Mouse (Mus musculus) kidney, postnatal 14 days (tissue): ENCODE measurements around the gene Alk.

Experiments
- DNase-seq: peaks from one replicate; pipeline ENCODE4 v3.0.0; 2022; ENCODE audit warnings: mixed read lengths

Alk gene

DNA sequence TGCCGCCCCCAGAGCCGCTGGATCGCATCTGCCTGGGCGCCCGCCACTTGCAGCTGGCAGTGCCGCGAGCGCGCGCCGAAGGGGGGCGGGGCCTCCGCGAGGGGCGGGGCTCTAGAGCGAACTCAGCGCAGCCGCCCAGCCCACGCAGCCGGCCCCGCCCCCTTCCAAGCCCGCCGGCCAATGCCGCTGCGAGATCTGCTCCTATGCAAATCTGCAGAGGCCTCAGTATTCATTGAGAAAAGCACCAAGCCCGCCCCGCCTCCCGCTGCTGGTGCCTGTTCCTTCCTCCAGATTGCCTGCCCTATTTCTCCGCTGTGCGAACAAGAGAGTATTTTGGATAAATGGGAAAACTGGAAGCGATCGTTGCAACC, at the start of gene Alk:
Gene Alk, minus strand, starts transcription at position 18 of the 371 bp plus-strand sequence.
- peak; percentile 90 for DNase-seq

DNA sequence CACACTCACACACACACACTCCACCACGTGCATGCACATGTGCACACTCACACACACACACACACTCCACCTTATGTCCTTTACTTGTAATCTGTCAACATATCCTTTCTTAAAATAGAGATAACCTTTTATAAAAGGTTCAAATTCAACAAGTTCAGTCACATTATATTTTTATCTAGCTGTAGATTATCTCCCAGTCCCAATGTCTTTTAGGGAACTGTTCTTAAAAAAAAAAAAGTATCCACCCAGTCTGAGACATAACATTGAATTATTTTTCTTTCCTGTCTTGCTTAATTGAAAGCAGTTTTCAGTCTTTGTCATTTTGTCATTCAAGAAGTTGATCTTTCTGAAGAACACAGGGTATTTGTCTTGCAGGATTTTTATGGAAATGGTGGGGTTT, 48.4 kb upstream of the Alk start:
- DNase-seq = no peak

DNA sequence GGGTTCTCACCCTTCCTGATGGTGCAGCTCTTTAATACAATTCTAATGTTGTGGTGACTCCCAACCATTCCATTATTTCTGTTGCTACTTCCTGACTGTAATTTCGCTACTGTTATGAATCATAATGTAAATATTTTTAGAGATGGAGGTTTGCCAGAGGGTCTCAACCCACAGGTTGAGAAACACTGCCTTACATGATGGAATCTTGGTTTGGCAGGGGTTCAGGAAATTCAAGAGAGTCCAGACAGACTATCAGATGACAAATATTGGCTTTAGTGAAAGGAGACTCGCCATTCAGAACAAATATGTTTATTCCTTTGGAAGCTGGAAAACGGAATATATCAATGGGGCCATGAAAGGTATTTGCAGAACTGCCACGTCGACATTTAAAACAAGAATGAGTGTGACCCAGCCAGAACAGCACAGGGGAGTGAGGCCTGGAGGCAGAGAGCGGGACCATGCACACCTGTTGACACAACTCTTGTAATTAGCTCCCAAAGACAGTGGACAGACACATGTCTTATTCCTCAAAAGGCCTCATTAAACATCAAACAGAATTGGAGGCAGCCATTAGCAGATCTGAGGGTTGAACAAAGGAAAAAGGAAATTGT, 44.3 kb upstream of the Alk start:
- DNase-seq = no peak

DNA sequence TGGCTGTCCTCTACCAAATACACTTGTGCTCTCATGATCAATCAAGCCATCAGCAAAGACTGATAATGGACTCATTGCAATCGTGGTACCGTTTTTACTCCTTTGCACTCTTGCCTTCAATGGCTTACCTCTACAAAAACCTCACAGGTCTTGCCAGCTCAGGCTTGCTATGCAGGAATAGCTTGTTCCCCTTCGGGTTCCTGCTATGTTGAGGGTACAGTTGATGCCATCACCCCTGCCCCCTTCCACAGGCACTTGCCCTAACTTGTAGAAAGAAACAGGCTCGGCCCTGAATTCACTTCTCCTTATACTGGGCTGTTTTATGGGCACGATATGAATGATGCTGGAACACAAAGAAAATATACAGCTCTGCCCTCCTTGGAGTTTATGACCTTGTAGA, 41.7 kb upstream of the Alk start:
- no peak for DNase-seq

DNA sequence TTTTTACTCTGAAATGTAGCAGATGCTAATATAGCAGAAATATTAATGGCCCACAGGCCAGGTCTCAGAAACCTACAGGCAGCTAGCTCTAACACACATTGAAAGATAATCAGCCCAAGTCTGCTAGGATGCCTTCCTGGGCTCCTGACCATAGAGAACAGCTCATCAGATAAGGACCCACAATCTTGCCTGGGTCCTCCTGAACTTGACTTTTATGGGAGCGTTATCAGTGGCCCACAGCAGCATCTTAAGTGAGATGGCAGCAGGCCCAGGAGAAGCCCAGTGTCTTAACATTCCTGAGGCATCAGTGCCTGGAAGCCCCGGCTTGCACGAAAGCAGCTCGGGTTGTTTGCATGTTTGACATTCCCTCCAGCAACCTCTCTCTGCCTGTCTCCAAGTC, 35.7 kb upstream of the Alk start:
- no peak for DNase-seq

DNA sequence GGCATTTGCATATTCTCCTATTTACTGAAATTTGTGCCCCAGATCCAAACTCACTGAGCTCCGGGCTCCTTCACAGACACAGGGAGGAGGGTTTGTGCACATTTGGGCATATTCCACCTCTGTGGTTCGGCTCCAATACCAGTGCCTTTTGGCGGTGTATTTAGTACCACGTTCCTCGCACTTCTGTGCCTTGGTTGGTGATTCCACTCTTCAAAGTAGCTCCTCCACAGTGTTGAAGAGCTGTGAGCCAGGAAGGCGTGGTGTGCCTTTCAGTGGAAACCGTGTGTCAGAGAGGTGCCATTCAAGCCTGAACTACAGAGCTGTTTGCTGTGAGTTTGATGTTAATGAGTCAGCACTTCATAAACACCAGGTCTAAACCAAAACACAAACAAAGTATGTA, 35.0 kb upstream of the Alk start:
- no peak for DNase-seq

DNA sequence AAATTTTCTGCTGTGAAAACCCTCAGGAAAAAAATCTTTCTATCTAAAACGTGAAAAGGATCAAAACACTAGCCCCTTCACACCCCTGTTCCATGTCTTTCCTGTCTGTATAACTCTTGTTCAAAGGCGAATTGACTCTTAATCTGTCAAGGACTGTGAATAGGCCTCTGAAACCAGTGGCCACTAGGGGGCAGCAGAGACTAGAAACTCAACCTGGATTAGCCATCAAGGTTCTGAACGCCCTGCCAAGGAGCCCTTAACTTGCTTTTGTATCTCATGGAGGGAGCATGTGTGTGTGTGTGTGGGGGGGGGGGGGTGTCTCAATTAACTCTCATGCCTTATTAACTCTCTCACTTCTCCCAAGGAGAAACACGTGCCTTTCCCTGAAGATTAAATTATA, 1.8 kb upstream of the Alk start:
- DNase-seq = peak; percentile 82

DNA sequence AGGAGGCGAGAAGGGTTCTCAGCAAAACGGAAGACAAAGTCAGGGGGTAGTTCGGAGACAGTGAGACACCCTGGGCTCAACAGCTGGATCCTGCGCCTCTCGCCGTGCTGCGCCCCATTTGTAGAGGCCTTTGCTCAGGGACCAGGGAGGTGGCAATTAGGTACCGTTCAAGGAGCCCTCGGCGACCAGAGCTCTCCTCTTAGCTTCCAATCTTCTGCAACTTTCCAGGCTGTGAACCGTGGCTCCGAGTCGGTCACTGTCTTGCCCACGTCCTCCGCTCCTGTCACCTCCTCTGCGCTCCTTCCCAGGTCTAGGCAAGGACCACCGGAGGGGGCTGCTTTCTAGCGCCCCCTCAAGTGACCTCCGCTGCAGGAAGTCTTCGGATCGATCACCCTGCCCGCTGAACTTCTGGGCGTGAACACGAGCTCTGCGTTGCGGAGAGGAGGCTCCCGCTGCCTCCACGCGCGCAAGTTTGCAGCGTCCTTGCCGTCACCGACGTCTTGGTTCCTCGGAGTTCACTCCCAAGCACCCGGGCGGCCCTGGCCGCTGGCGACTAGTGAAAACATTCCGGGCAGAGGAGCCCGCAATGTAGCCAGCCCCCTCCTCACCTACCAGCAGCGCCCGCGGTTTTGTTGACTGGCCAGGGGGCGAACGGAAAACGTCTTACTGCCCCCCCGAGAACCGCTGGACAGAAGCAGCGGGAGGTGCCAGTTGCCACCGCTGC, 379 bp downstream of the Alk start:
- no peak for DNase-seq

DNA sequence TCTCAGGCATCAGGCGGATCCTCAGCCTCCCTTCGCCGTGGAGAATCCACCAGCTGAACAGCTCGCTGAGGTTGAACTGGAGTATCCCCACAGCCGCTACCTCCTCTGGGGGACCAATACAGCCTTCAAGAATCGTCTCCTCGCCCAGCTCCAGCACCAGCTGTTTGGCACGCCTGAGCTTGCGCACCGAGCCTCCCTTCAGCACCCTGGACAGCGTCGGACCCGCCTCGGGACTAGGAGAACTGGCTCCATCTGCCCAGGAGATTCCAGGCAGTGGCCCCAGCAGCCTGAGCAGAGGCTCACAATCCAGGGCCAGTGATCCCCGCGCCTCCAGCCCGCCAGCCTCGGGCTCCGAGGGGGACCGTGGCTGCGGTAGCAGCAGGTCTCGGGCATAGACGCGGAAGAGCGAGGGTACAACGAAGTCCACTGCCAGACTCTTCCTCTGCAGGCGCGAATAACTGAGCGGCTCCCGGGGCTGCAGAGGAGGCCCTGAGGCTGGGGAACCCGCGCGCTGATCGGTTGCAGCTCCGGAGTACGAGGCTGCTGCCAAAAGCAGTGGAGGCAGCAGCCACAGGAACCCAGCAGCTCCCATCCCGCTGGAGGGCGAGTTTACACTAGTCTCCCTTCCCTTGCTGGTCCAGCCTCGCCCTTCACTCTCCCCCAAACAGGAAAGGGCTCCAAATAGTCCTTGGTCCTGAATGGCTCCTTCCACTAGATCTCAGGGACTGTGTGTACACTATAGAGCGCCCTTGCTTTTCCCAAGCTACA, 1.1 kb downstream of the Alk start:
- DNase-seq = peak; percentile 87

DNA sequence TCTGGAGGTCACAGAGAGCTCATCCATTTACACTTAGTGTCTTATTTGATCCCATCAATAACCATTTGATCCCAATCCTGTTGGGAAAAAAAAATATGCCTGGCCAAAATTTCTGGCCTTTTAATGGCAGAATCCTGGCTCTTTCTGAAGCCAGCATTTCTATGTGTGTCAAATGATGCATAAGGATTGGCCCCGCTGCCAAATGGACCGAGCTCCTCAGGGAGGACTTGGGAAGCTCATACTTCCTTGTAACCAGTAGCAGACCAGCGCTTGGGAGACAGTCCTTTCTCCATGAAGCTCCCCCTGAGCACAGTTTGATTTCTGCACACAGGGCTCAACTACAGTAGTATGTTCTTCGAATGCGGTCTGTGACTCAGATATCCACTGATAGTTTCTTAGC, 3.6 kb downstream of the Alk start:
- no peak for DNase-seq

DNA sequence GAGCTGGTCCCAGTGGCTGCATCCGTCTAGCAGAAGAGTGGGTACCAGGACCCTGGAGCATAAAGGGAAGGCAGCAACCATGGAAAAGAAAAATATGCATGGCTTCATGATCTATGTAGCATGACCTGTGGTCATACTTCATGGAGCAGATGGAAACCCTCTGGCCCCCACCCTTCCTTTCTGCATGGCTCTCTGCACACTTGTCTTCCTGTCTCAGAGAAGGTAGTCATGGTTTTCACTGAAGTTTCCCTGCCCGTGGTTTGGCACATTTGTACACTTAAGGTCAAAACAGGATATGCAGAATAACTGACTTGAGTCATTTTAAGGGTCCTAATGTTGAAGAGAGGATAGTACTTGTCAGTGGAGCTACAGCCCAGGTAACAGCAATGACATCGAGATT, 16.8 kb downstream of the Alk start:
- DNase-seq = no peak

DNA sequence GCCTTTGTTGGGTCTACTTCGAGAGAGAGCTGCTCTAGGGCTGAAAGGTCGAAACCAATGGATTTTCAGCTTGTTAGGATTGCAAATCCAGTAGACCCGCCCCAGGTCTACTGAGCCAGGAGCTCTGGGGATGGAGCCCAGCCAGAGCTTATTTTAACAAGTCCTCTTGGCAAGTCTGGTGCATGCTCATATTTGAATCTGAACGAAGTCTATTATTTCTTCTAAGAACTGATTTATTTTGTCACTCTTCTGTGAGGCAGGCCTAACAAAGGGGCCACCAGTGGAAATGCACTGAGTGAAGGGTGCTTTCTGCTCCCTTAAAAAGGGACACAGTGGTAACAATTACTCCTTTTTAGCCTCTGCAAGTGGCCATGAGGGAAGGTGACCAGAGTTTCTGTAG, 24.3 kb downstream of the Alk start:
- no peak for DNase-seq

DNA sequence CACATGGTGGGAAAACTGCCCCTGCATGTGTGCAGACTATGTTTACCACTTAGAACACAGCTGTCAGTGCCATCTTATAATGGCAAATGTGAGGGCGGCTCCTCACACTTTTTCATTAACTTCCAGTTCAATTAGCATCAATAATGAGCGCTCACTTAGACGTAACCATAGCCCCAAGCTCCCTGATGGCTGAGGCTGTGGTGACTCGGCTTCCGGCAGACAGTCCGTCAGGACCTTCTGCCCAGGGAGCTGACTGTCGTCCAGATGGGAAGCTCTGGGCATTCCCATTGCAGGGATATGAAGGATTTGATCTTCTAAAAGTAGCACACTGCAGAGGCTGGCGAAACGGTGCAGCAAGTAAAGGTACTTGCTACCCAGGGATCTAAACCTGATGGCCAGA, 25.1 kb downstream of the Alk start:
- no peak for DNase-seq

DNA sequence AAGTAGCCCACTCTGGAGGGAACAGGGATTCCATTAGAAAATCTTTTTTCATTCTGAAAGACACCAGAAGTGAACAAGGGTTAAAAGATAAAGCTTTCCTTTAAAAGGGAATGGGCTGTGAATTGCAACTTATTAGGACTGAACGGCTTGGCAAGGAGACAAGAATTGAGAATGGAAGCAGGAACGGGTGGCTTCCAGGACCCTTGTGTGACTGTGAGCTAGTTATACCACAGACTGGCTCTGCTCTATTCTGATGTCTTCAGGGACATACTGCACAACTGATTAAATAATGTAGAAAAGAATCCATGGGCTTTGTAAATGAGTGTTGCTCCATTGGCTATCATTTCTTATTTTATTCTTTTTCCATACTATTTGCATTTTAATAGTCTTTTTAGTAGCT, 33.0 kb downstream of the Alk start:
- DNase-seq = no peak

DNA sequence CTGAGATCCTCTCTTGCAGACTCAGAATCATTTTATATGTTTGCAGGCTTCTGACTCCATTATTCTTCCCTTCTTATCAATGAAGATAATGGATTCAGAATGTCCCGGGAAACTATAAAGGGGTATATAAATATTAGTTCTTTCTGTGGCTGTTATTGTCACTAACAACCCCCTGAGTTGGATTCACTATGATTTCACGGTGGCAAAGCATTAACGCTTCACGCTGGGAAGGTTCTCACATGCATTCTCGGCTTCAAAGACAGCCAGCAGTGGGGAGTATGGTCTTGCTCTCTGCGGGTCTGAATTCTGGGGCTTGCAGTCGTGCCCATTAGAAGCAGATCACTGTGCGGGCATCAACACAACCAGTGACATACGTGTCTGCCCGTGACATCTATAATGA, 34.9 kb downstream of the Alk start:
- DNase-seq = no peak

DNA sequence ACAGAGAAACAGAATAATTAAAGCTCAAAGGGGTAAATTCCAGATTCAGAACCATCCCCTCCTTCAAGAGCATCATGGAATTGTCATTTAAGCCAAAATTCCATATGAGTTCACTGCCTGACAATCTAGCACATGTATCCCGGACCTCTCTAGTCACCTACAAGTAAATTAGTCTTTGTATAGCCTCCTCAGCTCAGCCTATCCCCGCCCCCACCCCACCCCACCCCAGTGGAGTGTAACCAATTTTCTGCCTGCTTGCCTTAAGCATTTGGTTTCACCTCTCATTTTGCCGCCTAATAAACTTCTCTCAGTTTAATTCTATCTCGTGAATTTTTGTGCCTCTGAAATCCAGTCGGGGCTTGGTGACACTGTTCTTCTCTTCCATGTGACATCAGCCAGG, 41.0 kb downstream of the Alk start:
- no peak for DNase-seq

DNA sequence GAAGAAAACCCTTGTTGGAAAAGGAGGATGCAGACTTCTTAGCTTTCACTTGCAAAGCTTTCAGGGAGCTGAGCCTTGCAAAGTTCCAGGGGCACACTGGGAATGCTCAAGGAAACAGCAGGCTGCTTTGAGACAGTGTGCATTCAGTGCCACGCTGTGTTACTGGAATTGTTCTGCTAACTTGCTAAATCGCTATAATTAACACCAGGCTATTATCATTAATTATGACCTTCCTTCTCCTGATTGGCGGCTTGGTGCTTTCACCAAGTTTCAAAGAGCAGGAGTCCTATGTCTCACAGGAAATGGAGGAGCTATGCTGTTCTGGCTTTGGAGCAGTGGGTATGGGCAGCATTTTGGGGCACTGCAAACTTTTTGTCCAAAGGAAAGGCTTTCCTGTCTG, 43.0 kb downstream of the Alk start:
- DNase-seq = no peak

DNA sequence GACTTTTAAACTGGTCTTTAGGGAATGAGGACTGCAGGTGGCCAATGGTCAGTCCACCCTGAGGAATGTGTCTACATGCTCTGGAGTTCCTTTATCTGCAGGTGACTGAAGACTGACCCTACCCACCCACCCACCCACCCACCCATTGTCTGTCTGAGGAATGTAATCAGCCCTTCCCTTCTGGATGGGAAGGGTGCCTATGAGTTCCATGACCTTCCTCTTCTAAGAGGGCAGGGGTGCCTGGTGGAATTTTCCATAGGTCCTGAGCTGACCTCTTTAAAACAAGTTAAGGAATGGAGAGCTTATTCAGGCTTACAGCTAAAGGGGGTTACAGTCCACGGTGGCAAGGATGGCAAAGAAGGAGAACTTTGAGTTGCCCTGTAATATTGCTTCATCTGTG, 43.7 kb downstream of the Alk start:
- no peak for DNase-seq

DNA sequence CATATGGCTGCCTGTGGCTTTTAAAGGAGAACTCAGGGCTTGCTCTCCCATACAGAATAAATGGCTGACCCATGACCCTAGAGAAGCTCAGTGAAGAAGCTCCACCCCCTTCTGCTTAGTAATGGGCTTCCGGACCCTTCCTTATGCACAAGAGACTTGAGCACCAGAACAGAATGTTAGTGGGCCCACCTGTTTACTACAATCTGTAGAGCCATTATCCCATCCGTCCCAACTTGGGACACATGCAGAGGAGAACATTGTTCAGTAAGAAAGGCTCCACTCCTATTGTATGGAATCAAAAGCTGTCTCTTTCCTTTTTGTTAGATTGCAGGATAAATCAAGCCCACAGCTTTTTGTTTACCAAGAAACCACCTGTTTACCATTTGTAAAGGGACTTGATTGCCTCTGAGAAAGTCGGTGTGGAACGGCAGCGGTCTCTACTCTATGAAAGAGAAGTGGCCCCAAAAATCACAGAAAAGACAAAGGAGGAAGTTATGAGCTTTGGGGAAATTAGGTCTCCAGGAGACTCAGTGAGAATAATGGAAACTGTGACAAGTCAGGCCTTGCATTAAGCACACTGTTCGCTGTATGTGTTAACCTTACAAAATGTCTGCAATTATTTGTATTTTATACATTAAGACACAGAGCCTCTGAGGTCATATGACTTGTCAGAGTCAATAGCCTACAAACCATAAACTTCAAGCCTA, 47.2 kb downstream of the Alk start:
- no peak for DNase-seq

DNA sequence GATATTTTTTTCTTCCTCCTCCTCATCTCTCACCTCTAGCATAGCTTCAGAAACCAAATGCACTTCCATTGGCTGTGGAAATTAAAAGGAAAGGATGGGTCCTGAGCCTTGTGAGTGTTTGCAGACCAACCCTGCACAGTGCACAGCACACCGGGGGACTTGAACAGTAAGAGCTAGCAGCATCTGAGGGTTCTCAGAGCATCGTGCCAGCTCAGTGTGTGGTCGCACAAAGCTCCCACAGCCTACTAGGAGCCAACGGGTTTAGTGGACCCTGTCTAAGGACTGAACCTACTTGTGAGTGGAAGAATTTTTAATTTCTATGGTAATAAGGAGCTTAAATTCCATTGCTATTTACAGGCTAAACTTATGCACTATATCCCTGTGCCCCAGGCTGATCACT, 58.2 kb downstream of the Alk start:
- no peak for DNase-seq

DNA sequence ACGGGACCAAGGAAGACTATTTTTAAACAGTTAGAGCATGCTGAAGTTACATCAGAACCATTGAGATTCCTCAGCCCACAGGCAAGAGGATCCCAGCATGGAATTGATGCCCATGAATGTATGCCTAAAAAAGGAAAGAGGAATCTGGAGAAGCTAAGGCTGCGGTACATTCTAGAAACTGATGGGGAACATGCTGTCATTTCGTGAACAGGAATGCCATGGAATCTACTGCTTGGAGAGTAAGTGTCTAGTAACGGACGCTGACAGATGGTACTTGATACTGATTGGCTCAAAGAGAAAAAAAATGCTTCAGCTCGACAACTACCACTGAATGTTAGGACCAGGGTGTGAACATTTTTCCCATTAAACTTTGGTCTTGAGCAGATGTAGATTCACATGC, 69.1 kb downstream of the Alk start:
- no peak for DNase-seq

DNA sequence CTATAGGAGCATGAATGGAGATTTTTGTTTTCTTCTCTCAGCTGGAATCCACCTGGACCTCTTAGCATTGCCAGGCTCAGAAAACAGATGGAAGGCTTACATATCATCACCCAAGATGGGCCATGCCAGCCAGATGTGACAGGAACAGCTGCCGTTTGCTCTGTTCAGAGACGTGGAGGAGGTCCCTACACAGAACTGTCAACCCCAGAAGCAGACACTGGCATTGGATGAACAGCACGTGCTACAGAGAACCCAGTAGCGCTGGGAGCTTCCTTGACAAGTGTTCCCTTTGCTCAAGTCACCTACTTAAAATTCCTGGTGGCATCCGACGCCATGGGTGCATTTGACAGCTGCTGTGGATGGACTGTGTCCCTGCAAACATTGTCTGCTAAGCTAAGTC, 72.2 kb downstream of the Alk start:
- DNase-seq = no peak

DNA sequence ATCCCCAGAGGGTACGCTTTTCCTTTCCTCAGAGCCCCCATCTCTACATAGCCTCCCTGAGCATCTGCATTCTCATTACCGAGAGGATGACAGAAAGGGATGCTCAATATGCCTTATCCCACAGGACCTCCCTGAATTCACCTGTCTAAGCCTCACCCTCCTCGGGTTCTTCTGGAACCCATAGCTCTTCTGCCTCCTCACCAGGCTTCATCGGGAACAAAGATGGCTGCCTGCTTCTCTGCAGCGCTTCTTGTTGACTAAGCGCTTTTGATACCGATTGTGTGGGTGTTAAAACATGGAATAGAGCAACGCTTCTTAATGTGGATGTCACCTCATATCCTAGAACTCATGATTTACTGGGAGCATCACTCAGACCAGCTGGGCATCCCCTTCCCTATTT, 75.9 kb downstream of the Alk start:
- no peak for DNase-seq

DNA sequence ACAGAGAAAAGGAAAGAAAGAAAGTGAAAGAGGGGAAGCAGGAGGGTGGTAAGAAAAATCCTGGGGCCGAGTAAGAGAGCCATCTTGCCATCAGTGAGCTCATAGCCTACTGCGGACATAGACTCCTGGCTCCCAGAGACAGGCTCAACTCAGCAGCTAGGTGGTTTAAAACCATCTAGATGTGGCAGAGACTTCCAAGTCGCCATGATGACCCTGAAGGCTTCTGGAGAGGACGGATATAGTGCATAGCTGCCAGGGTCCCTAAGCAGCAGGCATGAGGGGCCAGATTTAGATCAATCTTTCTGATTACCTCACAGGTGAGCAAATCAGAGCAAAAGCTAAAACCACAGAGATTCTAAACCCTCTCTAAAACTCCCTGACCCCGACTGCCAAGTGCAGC, 76.9 kb downstream of the Alk start:
- no peak for DNase-seq
